Mouse (Mus musculus) forebrain, embryonic 11.5 days (tissue): ENCODE measurements around the gene Cd163. TPM values are rescaled to one million over a fixed set of nuclear protein-coding genes. Genes with fewer than 3 reads are reported as not detected.
A peak's percentile ranks its signal among the peaks of the same experiment; 100 is the strongest.

Source experiments
- ATAC-seq: fragments of 200-750 bp; cut with Nextera tagmentation; replicated peaks from 2 replicates; pipeline ENCODE4 v1.8.0; 2017; ENCODE audit warnings: moderate TSS enrichment; ENCODE audit not compliant: low FRiP score
- DNase-seq: peaks from one replicate; pipeline ENCODE4 v3.0.0-alpha.2; 2017; ENCODE audit warnings: low spot score
- H3K27ac ChIP-seq: fragments of 300-500 bp; sonication (generic); 2 replicates; pipeline ENCODE4 v1.5.1; 2014; ENCODE audit warnings: low read depth, low read length
- H3K27me3 ChIP-seq: fragments of 300-500 bp; sonication (generic); 2 replicates; pipeline ENCODE4 v1.6.1; 2014; ENCODE audit warnings: mild to moderate bottlenecking, low read length, mixed read lengths; ENCODE audit not compliant: control insufficient read depth, insufficient read depth
- H3K36me3 ChIP-seq: fragments of 300-500 bp; sonication (generic); 2 replicates; pipeline ENCODE4 v1.6.1; 2014; ENCODE audit warnings: mild to moderate bottlenecking, low read length, moderate library complexity, mixed read lengths; ENCODE audit not compliant: control insufficient read depth, insufficient read depth
- H3K4me1 ChIP-seq: fragments of 300-500 bp; sonication (generic); replicated peaks from 2 replicates; pipeline ENCODE4 v1.6.1; 2014; ENCODE audit warnings: low read length, mixed read lengths; ENCODE audit not compliant: control insufficient read depth, insufficient read depth
- H3K4me2 ChIP-seq: fragments of 300-500 bp; sonication (generic); 2 replicates; pipeline ENCODE4 v1.6.1; 2014; ENCODE audit warnings: low read depth, mild to moderate bottlenecking, low read length, moderate library complexity, mixed read lengths; ENCODE audit not compliant: severe bottlenecking
- H3K4me3 ChIP-seq: fragments of 300-500 bp; sonication (generic); 2 replicates; pipeline ENCODE4 v1.5.1; 2014; ENCODE audit warnings: low read depth, low read length
- H3K9ac ChIP-seq: fragments of 300-500 bp; sonication (generic); 2 replicates; pipeline ENCODE4 v1.6.1; 2014; ENCODE audit warnings: low read length
- H3K9me3 ChIP-seq: fragments of 300-500 bp; sonication (generic); 2 replicates; pipeline ENCODE4 v1.6.1; 2016; ENCODE audit warnings: low read length, mixed read lengths; ENCODE audit not compliant: control insufficient read depth
- WGBS: fragments of 180-500 bp; shearing (Covaris S2); extraction: QIAGEN DNeasy Blood & Tissue Kit; methylation state at CpG from one replicate; pipeline ENCODE4 v1.1.7; 2014; 5-methylcytosine and 5-hydroxymethylcytosine counted together
- polyA plus RNA-seq: library from polyadenylated mRNA; unstranded; fragments of >200 nt; fragmentation: Nextera tagmentation; extraction: Ambion mirVana; gene quantifications from 2 replicates; pipeline ENCODE4 v1.2.1, GENCODE M21; 2014

Gene Cd163
- not detected in 2 replicates for polyA plus RNA-seq

DNA sequence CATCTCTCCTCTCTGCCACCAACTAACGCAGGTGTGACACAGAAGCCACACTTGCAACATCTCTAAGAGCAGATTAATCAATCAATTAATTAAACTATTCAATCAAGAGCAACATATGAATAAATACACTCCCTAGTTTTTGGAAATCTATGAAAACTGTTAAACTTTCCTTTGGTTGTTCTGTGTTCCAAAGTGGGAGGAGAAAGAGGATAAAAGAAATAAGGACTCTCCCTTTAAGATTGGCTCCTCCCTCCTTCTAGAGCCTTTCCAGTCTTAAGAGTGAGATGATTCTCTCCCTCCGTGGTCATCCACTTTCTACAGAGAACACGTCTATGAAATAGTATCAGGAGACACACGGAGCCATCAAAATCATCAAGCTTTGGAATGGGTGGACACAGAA lies at the start of gene Cd163:
Gene Cd163, plus strand, starts transcription at position 301 of the 400 bp plus-strand sequence.
- Histone ChIP-seq H3K4me2 (no peak within 1 kb of the TSS), H3K4me1 (no peaks in the 10 kb centered on the region), H3K36me3 (no peaks in the 10 kb centered on the region), H3K9ac (no peak within 1 kb of the TSS), H3K9me3 (no peaks in the 10 kb centered on the region), H3K27ac (no peak within 1 kb of the TSS), H3K27me3 (no peaks in the 10 kb centered on the region), H3K4me3 (no peak within 1 kb of the TSS)
- ATAC-seq (no peak), DNase-seq (no peak)
- WGBS, result 90% methylated on average over 4 of the region's 4 CpGs

GRCm38 (mm10) chr6:124255721-124256470 lies 48.6 kb upstream of the Cd163 start:
- ATAC-seq (no peak), DNase-seq (no peak)
- Histone ChIP-seq H3K4me2 (no peak overlapping the region), H3K27me3 (no peaks in the 10 kb centered on the region), H3K36me3 (no peaks in the 10 kb centered on the region), H3K9me3 (no peaks in the 10 kb centered on the region), H3K9ac (no peak overlapping the region), H3K4me3 (no peak overlapping the region), H3K4me1 (no peaks in the 10 kb centered on the region), H3K27ac (no peak overlapping the region)
- 62% methylated on average over 6 of the region's 6 CpGs for WGBS

- Histone ChIP-seq H3K4me3 (no peak overlapping the region), H3K4me1 (no peaks in the 10 kb centered on the region), H3K9me3 (no peaks in the 10 kb centered on the region), H3K27me3 (no peaks in the 10 kb centered on the region), H3K4me2 (no peak overlapping the region), H3K27ac (no peak overlapping the region), H3K9ac (no peak overlapping the region), H3K36me3 (no peaks in the 10 kb centered on the region)
- ATAC-seq (peak; percentile 84), DNase-seq (peak; percentile 87)
- 26% methylated on average over 11 of the region's 14 CpGs for WGBS
These were observed 44.1 kb upstream of the Cd163 start for GRCm38 (mm10) chr6:124260198-124260931.

GRCm38 (mm10) chr6:124262696-124263095 lies 41.8 kb upstream of the Cd163 start:
- WGBS, result 7% methylated on average over 3 of the region's 3 CpGs
- ATAC-seq (peak; percentile 76), DNase-seq (peak; percentile 77)
- Histone ChIP-seq H3K36me3 (no peaks in the 10 kb centered on the region), H3K9me3 (no peaks in the 10 kb centered on the region), H3K27ac (no peak overlapping the region), H3K4me2 (no peak overlapping the region), H3K4me3 (no peak overlapping the region), H3K4me1 (no peaks in the 10 kb centered on the region), H3K27me3 (no peaks in the 10 kb centered on the region), H3K9ac (no peak overlapping the region; the same call in 1 of the 2 replicates)

DNA sequence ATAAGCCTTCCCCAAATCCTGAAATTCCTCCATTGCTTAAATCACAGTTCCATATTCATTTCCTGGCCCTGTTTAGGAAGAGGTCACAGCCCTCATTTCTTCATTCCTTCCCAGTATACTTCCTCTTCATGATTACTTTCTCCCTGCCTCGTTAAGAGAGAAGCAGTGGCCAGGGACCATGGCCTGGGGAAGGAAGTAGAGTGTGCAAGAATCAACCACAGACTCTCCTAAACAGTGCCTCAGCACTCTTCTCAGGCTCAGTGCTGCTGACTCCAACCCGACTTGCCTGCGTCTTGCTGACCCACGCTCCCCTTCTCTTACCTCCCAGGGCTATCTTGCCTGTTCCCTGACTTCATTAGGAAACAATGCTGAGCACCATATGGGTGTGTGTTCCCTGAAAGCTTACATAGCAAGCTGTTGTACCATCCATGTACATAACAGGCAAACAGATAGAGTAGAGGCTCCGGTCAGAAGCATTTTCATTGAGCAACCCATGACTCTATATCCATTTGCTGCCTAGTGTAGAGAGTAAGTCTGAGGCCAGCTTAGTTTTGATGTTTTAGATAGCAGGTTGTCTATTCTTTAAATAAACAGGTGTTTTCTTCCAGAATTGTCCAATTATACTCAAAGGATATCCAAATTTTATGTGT lies 31.1 kb upstream of the Cd163 start:
- ATAC-seq (no peak), DNase-seq (no peak)
- 84% methylated on average over 5 of the region's 5 CpGs for WGBS
- H3K4me2 ChIP-seq, result no peak overlapping the region
- no peaks in the 10 kb centered on the region for H3K27me3 ChIP-seq
- no peaks in the 10 kb centered on the region for H3K4me1 ChIP-seq
- H3K4me3 ChIP-seq, result no peak overlapping the region
- no peaks in the 10 kb centered on the region for H3K36me3 ChIP-seq
- no peaks in the 10 kb centered on the region for H3K9me3 ChIP-seq
- H3K9ac ChIP-seq, result no peak overlapping the region
- H3K27ac ChIP-seq, result no peak overlapping the region

DNA sequence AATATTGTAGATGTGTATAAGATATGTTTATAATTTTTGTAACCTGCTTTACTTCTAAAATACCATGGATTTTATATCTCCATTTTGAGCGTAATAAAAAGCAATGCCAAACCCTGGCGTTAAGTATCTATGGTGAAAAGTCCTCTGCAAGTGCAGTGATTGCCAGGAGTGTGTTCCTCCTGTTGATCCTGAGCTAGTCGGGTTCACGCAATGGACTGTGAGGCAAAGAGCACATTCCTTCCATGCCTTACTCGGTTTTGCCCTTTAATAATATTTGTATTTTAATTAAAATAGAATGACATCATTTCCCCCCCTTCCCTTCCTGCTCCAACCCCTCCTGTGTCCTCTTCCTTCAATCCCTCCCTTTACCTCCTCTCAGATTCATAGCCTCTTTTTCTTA lies 26.8 kb upstream of the Cd163 start:
- WGBS, result 85% methylated on average over 5 of the region's 5 CpGs
- Histone ChIP-seq H3K27me3 (no peaks in the 10 kb centered on the region), H3K4me2 (no peak overlapping the region), H3K4me1 (no peaks in the 10 kb centered on the region), H3K9me3 (no peaks in the 10 kb centered on the region), H3K9ac (no peak overlapping the region), H3K4me3 (no peak overlapping the region), H3K27ac (no peak overlapping the region), H3K36me3 (no peaks in the 10 kb centered on the region)
- ATAC-seq (no peak), DNase-seq (no peak)

GRCm38 (mm10) chr6:124278291-124278690 lies 26.2 kb upstream of the Cd163 start:
- Histone ChIP-seq H3K4me2 (no peak overlapping the region), H3K4me3 (no peak overlapping the region), H3K27me3 (no peaks in the 10 kb centered on the region), H3K4me1 (no peaks in the 10 kb centered on the region), H3K9me3 (no peaks in the 10 kb centered on the region), H3K27ac (no peak overlapping the region), H3K9ac (no peak overlapping the region), H3K36me3 (no peaks in the 10 kb centered on the region)
- ATAC-seq (no peak), DNase-seq (no peak)
- 82% methylated on average over 5 of the region's 5 CpGs for WGBS

- 97% methylated on average over 4 of the region's 4 CpGs for WGBS
- no peak for ATAC-seq
- H3K9ac ChIP-seq, result no peak overlapping the region
- H3K4me2 ChIP-seq, result no peak overlapping the region
- H3K4me1 ChIP-seq, result no peaks in the 10 kb centered on the region
- no peaks in the 10 kb centered on the region for H3K9me3 ChIP-seq
- no peak overlapping the region for H3K27ac ChIP-seq
- DNase-seq, result no peak
- H3K27me3 ChIP-seq, result no peaks in the 10 kb centered on the region
- H3K4me3 ChIP-seq, result no peak overlapping the region
- no peaks in the 10 kb centered on the region for H3K36me3 ChIP-seq
These were observed 21.7 kb upstream of the Cd163 start for GRCm38 (mm10) chr6:124282731-124283130.
